Mouse (Mus musculus) megakaryocyte, embryonic 14.5 days (primary cell): ENCODE data around the gene Unc5a.

Experiments used
- FLI1 ChIP-seq: IDR thresholded peaks from 2 replicates; pipeline ENCODE4 v1.6.1; 2012; ENCODE audit warnings: low read length, inconsistent platforms, mixed read lengths
- GATA1 ChIP-seq: IDR thresholded peaks from 3 replicates; pipeline ENCODE4 v1.6.1; 2012; ENCODE audit warnings: mixed read lengths, low read length, inconsistent platforms, borderline replicate concordance

DNA sequence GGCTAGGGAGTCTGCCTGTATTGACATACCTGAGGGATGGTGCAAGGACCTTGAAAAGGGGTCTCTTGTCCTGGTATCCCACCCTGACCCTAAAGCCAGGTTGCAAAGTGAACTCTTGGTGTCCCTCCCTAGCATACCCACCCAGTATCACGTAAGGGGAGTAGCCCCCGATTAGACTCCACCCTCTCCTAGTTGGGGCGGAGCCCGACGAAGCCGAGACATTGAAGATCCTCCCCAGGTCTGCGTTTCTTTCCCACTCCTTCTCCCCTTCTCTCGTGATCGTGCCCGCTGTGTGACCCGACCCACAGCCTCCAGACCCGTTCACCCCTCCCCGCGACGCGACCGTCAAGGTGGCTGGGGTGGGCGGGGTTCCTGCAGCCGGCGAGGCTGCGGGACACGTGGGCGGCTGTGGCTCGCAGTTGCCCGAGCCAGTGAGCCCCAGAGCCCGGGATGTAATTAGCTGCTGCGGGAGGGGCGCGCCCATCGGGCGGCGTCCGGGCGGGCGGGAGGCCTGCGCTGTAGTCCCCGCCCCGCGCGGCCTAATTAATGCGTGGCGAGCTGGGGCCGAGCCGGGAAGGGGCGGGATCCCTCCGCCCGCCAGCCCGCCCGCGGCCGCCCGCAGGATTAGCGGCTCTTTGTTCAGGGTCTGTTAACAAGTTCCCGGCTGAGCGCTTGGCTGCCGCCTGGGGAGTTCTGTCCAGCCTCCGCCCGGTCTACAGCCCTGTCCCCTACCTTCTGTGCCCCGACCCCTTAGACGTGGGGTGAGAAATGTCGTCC is 6.7 kb downstream of the Unc5a start:
- no peak for TF ChIP-seq GATA1
- no peak for TF ChIP-seq FLI1
